Mouse (Mus musculus): ENCODE measurements at regions not wholly inside any gene's neighbourhood (a gene's known extent, or its start where the extent isn't known, plus 50 kb on each side); places are given as distances from the start of the nearest gene placed in this dataset.
A peak's percentile ranks its signal among the peaks of the same experiment; 100 is the strongest.

DNA sequence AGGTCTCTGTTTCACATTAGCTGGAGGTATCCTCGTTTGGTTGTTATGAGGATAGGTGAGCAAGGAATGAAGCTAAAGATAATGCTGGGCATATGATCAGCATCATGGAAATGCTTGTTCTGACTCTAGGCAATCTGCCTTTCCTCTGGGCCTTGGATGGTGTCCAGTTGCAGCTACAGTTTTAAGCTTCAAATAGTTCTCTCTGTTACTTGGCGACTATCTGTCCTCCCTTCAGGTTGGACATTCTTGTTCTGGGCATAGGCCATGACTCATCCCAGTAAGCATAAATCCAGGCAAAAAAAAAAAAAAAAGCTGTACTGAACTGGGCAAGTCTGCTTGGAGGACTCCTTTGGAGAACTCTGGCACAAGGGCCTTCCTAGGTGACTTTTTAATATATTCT, 776.9 kb downstream of the Kcnma1 start:
- DNase-seq: no peak

DNA sequence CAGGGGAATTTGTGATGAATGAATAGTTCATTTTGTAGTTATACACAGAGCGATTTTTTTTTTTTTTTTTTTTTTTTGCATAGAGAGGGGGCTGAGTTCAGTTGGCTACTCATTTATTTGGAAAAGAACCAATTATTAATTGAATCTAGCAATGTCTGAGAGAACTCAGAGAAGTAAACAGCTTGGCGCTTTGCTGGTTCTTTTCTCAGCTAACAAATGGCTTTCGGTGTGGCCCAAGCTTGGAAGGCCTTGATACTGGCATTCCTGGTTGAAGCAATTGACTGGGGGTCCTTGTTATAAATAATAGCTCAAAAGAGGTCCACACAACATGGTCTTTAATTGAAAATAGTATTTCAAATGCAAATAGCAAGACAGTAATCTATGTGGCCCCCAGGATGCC, 815.6 kb downstream of the Kcnma1 start:
- DNase-seq: no peak

DNA sequence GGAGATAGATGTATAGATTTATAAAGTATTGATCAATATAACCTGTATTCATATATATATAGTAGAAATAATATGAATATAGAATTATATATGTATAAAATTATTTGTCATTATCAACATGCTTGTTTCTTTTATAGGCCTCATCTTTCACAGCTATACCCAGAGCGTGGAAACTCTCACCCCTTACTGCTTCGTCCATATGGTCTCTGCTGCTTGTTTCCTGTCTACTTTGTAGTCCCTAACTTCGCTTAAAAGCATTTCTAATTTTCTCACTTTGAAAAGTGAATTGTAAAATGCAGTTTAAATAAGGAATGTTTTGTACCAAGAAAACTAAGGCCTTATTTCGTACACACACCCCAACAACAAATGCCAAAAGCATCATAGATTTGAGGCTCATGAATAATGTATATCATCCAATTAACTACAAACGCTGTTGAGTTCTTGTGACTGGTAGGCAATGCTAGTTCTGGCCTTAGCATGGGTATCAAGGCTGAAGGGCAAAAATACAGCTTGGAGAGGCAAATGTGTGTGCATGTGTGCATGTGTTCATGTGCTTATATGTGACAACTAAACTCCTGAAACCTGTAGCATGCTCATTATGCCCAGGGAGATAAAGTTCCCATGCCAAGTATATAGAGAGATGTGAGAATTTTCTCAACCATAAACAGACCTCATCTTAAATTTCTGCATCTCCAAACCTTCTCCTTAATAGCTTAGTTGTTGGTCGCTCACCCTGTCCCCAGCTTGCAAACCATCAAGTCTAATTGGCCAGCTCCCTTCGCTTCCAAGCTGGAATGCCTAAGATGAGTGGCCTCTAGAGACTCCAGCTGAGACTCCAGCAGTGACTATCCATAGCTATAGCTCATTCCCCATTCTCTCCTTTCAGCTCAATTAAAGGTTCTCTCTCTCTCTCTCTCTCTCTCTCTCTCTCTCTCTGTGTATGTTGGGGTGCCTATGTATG, 819.4 kb downstream of the Kcnma1 start:
- DNase-seq: no peak

DNA sequence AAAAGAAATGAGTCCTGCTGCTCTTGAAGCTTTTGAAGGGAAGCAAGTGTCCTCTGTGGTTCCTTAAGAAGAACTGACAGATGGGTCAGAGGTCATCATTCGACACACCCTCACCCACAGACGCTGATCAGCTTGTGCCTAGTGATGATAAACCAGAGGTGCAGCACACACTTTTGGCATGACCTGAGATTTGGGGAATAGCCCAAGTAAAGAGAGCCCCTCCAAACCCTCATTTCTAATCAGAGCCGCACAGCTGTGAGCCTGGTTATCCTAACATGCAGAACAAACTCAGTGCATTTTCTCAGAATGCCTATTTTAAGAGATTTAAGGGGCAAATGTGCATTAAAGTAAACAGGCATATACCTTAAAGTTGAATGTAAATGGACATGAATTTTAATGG, 821.7 kb downstream of the Kcnma1 start:
- DNase-seq: no peak

DNA sequence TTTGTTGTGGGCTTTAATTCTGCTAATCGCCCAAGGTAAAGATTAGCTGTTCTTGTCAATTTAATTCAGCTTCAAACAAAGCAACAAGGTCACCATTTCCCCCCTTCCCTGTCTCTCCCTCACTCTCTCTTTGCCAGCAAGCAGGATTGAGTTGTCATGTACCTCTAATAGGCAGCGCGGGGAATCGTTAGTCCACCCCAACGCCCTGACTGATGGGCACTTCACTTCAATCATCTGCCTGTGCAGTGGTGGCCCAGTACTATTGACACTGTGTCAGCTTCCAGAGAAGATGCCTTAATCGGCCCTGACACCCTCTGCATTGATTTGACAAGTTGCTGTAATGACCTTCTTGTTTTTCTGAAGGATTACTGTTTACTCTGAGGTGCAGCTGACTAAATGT, 828.9 kb downstream of the Kcnma1 start:
- no peak for DNase-seq

DNA sequence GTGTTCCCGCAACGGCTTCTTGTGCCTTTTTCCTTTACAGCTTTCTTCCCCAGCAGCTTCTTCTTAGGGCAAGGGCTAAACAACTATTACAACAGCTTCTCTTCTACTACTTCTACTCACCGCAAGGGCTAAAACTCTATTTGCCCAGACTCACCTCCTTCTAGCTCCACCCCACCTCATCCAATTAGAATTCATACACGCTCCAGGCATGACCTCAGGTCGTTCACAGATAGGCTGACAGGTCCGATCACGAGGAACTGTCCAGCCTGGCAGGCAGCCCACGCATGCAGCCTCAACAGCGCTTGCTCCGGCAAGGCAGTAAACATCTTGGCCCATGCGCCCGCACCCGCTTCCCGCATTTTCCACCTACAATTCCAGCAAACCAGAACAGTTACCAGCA, 844.9 kb downstream of the Kcnma1 start:
- DNase-seq: no peak

DNA sequence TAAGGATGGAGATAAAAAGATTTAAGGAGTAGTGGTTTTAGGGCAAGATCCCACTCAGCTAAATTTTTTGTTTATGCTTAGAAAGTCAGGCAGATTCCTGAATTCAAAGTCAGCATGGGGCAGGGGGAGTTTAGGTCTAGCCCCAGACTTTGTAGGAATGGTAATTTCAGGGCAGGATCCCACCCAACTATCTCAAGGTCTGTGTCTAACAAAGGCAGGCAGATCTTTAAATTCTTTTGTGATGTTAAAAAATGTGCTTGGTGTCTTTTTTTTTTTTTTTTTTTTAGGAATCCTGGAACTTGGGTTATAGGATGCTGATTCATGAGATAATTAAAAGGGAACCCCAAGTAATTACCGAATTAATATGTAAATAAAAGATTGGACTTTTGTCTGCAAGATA, 853.7 kb downstream of the Kcnma1 start:
- DNase-seq: no peak

DNA sequence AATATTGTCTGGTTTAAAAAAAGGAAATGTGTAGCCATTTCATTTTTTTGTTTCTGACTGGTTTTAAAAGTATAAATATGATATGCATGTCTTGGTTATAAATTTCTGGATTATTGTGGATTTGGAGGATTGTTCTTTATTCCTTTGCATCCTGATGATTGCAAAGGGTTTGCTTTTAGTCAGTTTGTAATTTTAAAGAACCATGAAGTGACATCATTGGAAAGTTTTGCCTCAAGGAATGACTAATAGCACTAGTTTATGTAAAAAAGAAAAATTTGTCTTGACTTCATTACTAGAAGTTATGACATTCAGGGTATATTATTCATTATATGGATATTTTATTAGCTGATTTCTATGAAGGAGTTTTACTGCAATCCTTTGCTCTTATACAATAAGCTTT, 863.9 kb downstream of the Kcnma1 start:
- no peak for DNase-seq

DNA sequence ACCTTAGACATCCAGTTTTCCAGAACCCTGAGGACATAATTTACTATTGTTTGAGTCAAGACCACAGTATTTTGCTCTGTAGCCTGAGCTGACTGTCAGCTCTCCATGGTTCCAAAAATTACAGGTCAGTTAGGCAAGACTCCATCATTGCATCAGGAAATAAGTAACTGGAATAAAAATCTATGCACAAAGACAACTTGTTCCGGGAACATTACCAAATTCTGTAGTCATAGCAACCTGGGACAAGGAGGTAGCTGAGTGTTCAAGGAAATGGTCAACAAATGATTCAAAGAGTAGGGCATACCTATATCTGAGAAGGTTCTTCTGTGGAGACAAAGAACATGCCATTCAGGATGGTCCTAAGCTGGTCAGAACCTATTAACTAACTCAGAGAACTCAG, 867.3 kb downstream of the Kcnma1 start:
- DNase-seq: no peak

DNA sequence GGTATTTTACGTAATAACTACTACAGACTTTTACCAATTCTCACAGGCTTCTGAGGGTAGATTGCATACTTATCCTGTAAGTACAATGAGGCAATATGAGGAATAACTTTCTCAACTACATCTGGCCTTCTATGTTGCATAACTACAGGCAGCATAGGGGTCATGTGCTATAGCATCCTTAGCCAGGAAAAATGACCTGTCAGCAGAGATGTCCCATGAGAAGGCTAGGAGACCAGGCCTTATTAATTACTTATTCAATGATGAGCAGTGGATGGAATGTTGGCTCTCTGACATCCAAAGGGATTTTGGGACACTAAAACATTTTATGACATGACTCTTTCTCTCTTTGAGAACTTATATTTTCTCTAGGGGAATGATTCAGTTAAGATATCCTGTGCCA, 873.9 kb downstream of the Kcnma1 start:
- no peak for DNase-seq

DNA sequence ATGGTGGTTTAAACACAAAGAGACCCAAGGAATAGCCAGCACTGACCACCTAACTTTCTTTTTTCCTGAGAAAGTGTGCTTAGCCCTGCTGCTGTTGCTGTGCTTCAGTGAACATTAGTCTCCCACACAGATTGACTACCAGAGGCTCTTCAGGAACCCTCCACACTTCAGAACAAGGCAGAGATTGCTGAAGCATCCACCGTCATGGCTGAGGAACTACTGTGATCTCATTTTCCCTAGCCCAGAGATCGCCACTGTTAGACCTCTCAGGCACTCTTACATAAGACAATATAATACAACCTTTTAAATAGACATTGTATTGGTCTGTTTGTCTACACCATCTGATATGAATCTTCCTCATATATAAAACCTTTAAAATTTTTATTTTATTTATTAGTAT, 879.6 kb downstream of the Kcnma1 start:
- DNase-seq: no peak

DNA sequence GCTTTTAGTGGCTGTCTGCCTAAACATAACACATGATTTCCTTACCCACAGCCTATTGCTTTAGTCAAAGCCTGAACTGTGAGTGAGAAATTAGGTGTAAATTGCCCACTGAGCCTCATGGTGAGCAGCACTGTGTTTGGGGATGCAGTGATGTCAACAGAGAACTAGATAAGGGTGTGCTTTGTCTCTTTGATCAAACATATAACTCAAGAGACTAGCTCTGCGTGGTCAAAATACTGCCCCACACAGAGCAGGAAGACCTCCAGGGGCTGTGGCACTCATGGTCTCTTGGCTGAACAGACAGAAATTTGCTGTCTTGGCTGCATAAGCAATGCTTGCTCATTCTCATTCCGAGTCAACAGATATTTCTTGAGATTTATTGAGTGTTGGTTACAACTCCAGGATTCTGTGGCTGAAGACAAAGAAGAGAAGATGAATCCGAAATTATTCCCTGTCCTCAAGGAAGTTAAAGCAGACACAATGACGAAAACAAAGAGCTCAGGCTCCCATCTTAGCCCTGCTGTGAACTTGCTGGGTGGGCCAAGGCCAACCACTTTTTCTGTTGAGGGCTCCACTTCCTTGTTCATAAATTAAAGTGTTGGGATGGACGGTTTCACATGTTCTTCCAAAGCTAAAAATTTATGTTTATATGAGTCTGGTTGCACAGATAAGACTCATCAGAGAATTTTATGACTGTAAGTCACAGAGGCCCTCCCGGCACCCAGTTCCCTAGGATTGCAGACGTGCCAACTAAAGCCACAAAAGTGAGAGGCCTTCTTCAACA, 882.4 kb downstream of the Kcnma1 start:
- peak; percentile 18 for DNase-seq

DNA sequence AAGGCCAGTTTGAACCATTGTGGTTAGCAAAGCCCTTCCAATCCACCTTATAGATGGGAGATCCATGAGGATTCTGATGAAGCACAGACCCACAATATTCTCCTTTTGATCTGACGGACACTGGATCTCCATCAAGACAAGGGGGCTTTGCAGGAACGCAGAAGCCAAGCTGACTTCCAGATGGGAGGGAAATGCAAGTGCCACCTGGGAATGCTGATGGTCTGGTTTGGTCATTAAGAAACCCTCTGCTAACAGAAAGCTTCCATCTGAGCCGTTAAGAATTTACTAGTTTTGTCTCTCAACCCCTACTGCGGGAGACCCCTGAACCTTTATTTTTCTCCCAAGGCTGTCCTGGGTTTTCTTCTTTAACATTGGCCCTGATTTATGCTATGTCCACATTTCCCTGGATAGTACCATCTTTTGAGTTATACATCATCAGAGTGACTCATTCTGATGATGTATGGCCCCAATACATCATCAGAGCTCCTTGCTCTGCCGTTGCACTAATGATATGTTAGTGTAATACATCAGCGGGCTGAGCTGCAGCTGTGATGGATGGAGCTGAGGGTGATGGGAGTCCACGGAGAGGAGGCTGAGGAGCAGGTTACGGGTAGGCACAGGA, 898.3 kb downstream of the Kcnma1 start:
- no peak for DNase-seq

DNA sequence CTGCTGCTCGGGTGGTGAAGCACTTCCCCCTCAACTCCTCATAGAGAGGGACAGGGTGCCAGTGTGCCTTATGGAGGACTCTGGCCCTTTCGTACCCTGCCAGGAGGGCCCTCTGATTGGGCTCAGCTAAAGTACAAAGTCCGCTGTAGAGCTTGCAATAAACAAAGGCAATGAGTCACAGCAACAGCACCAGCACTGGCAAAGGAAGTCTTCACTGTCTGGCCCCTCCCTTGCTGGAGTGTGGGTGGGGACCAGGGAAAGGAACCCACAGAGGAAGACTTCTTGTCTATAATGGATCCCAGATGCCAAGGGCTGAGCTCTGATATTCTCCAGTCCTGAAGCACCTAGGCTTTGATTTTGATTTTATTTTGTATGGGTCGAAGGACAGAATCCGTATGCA, 899.4 kb downstream of the Kcnma1 start:
- peak; percentile 40 for DNase-seq

DNA sequence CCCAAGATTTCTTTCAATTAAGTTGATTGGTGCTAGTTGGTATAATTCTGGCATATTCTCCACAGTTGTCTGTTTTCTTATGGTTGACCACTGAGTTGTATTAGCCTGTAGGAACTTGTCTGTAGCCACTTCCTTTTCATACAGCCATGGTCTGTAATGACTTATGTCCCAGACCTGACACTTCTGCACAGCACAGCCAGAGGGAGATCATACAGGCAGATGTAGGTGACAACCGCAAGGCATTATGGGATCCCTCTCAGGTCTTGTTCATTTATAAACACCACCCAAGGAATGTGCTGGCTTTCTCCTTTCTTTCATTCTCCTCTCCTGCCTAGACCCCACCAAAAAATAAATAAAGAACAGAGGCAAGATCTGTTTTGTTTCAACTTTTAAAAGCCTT, 899.8 kb downstream of the Kcnma1 start:
- no peak for DNase-seq

DNA sequence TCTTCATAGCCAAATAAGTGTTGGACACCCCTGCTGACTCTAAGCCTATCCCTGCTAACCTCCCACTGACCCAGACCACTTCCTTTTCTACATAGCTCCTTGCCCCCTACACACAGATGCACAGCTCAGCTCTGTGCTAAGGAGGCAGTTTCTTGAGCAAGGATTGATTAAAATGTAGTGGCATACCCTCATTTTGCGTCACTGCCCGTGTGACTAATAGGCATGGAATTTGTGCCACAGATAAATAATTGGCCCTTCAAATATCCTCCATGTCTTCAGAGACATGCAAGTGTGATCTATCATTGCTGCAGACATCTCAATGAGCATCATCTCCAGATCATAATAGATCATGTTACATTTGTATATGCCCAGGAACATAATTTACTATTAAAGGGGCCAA, 901.9 kb downstream of the Kcnma1 start:
- DNase-seq: no peak

DNA sequence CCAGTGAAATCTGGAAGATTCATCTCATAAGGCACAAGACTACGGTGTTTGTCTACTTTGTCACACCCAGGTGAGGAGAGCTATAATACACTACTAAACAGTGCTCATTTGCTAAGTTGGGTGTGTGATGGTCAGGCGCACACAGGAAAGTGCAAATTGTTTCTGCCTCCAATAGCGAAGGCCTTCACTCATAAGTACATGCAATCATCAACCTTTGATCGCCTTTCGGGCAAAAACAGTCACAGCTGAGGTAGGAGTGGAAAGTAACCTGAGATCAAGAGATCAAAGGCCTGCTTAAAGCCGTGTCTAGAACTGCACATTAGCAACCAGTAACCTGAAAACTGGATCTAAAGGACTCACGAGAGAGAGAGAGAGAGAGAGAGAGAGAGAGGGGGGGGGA, 905.7 kb downstream of the Kcnma1 start:
- no peak for DNase-seq

DNA sequence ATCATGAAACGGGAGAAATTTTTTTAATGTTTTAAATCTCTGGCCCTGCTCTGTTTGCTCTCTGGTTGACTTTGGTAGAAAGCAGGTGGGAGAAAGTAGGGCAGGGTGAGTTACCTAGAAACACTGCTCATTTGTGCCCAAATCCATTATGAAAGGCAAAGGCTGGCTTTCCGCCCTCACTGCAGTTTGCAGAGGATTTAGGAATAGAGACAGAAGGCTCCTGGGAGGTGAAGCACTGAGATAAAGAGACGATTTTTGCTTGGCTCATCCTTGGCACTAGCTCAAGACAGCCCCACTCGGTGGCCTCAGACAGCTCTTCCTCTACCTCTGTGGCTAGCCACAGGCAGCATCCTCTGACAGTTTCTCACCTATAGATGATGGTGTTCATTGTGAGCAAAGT, 906.8 kb downstream of the Kcnma1 start:
- DNase-seq: no peak

Data from kidney, postnatal 14 days (tissue).